Mouse (Mus musculus) kidney, postnatal 25 days (tissue): ENCODE measurements around the gene Ttbk1.
"Not testable (repeated sequence)": the region's sequence is repeated elsewhere in the genome, so short reads cannot be mapped to it uniquely, and the experiment has no call there.

ENCODE experiments used
- DNase-seq, 2 experiments: peaks; one replicate each; pipeline ENCODE4 v3.0.0; 2021; ENCODE audit warnings: mixed read lengths in 2 of 2

The Ttbk1 gene

DNA sequence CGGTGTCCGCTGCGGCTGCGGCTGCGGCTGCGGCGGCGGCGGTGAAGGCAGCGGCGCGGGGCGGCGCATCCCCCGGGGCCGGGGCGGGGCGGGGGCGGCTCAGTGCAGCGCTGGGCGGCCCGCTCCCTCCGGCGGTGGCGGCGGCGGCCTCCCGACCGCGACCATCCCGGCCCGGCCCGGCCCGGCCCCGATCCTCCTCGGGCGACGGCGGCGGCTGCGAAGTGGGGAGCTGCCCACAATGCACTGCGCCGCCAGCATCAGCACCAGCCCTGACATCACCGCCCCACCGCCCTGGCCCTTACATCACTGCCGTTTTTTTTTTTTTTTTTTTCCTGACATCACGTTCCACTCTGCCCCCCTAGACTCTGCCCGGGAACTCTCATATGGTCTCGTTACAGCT, at the start of gene Ttbk1:
TSS of gene Ttbk1 (minus strand) at position 245 of the 400 bp plus-strand sequence.
- DNase-seq = peak in 1 of 2 experiments; percentile 35

DNA sequence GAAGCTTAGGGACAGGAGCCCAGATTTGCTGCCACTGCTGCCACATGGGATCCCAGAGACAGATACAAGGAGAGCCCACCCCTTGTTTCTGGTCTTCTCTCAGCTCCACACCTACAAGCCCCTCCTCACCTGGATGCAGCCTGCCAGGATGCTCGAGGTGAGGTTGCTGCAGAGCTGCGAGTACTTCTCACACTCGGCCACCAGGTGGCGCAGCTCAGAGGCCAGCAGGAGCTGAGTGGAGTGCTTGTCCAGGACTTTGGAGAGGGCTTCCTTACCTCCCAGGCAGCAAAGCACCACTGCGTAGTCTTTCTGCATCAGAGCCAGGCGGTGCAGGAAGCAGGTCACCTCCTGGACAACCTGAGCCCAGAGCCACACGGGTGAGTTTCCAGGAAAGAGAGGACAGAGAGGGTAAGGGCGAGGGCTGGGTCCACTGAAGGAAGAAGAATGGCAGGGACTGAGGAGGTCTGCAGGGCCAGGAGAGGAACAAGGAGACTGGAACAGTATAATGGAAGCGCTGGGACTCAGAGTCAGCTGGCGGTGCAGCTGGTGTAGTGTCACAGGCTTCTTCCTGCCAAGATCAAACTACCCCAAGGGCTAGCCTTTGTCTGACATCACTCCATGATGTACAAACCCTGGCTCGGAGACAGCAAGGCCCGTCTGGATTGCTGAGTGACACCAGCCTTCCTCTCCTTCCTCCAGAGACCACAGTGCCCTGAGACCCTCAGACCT, 38.3 kb upstream of the Ttbk1 start:
- DNase-seq = peak; percentile 79

DNA sequence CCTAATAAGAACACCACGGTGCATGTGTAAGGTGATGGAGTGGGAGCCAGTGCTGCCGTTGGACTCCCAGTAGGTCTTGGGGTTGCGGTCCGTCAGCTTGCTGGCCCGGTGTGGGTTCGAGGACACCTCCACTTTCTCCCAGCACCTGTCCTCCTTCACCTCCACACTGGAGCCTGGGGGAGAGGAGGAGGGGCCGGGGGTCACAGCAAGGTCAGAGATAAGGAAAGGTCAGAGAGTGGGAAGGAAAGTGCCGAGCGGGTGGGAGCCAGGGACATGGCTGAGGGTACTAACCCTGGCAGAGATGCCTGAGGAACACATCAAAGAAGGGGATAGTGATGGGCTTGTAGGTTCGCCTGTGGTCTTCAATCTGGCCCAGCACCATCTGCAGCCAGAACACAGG, 37.6 kb upstream of the Ttbk1 start:
- no peak for DNase-seq

DNA sequence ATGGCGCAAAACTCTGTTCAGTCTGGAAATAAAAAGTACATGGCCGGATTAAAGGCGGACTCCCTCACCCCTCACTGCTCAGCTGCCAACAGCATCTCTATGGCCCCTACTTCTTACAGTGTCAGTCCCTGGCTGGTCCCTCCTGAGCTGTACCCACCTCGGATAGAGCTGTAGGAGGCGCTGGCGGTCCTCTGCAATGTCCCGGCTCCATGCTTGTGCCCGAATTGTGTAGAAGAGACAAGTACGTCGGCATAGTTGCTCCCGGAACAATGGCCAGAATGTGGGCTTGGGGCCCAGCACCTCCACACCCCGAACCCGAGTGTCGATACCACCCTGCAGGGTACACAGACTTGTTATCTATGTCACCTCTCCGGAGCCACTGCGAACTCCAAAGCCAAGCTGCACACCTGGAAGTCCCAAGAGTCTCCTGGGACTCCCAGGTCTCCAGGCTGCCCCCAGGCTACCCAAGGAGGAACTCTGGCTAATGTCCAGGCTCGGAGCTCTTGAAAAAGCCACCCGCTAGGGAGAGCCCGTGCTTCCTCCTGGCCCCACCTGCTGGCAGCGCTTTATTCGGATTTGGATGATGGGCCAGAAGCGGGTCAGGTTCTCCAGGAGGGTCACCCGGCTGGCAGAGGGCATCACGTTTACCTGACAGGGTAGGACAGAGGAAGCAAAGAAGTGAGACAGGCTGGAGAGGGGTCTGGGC, 34.6 kb upstream of the Ttbk1 start:
- no peak for DNase-seq

DNA sequence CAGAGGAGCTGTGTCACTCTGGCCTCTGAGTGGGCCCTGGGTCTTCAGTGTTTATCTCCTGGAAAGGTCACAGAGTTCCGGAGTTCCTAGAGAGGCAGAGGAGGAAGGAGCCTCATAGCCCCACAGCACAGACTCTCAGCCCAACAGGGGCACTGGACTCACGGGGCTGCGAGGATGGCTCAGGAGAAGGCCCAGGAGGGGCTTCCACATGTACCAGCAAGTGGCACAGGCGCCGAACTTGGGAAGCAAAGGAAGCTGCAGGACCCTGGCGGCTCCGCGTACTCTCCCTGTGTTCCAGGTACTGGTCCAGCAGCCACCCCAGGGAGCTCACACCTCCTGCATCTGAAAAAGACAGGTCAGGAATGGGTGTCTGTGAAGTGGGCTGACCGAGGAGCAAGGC, 33.7 kb upstream of the Ttbk1 start:
- no peak for DNase-seq

DNA sequence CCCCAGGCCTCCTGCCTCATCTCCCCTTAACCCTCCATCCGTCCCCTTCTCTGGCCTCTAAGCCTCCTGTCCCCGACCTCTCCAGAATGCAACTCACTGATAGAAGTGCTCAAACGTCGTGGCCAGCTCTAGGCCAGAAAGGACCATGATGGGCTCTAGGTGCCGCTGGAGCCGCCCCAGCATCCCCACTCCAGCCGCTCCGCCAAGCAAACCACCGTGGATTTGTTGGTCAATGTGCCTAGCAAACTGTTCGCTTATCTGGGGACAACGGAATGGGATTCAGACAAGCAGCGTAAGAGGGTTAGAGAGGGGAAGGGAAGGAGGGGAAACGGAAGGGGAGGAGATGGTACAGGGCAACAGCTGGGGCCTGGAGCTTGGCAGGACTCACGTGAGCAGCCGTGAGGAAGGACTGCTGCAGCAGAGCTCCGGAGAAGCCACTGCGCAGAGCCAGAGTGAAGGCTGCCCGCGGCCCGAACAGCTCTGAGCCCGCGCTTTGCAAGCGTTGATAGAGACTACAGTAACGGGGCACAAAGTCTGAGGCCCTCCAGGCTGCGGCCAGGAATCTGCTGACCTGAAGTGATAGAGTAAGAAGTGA, 33.0 kb upstream of the Ttbk1 start:
- DNase-seq = no peak

DNA sequence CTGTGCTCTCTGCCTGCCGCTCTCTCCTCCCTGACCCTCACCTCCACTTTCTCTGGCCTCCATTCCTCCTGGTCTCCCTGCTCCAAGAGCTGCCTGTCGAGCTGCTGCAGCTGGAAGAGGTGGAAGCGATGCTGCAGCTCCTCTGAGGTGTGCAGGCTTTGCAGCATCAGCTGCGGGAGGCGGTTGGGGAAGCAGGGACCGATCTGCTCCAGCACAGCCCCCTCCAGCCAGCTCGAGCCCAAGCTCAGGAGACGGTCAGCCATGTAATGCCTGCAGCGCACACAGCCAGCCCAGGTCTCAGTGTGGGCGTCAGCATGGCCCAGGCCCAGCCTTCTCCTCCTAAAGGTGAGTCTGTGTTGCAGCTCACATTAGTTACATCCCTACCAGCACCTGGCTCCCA, 32.5 kb upstream of the Ttbk1 start:
- no peak for DNase-seq

DNA sequence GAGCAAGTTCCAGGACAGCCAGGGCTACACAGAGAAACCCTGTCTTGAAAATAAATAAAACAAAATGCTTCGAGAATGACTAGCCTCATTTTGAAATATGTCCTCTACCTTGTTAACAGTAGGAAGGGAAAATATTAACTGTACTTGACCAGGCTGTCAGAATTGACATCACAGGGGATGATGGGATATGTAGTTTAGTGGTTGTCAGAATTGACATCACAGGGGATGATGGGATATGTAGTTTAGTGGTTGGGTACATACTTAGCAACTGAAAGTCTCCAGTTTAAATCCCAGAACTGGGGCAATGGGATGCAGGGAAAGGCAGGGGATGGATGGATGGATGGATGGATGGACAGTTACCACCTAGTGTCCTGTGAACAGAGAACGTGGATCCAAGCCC, 25.9 kb upstream of the Ttbk1 start:
- no peak for DNase-seq

DNA sequence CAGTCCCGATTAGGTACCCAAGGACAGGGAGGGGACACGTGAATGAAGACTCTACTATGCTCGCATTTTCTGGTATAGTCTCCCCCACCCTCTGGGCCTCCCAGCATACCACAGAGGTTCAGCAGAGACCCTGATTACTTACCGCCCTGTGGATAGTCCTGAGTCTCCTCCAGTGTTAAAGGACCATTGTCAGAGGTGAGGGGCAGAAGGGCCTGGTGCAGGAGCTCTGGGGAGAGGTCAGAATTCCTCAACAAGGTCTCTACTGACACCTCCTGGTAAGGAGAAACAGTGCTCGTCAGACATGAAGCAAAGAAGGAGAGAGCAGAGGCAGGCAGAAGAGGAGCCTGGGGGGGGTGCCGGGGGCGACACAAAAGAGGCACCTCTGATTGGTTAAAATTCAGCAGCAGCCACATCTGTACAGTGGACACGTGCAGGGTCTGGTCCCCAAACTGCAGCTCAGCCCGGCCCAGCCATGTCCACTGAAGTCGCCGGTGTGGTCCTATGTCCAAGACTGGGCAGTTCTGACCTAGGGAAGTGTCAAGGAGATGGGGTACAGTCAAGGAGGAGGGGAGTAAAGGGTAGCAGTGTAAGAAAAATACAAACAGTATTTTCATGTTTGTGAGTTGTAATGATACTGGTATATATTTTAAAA, 23.7 kb upstream of the Ttbk1 start:
- DNase-seq = peak in 1 of 2 experiments; percentile 42

DNA sequence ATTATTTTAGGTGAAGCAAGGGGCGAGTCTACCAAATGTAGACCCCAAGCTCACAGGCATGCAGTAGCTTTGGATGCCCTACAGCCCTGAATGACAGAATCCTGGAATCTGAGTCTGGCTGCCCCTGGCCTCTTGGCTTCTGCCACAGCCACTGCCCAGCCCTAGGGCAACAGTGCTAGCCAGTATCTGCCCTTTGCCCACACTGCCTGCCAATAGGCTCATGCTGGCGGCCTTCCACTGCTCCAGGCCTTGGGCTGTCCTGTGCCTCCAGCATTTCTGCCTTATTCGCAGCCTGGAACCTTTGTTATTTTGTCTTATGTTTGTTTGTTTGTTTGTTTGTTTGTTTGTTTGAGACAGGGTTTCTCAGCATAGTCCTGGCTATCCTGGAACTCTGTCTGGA, 18.1 kb upstream of the Ttbk1 start:
- DNase-seq = peak; percentile 82 to 93

DNA sequence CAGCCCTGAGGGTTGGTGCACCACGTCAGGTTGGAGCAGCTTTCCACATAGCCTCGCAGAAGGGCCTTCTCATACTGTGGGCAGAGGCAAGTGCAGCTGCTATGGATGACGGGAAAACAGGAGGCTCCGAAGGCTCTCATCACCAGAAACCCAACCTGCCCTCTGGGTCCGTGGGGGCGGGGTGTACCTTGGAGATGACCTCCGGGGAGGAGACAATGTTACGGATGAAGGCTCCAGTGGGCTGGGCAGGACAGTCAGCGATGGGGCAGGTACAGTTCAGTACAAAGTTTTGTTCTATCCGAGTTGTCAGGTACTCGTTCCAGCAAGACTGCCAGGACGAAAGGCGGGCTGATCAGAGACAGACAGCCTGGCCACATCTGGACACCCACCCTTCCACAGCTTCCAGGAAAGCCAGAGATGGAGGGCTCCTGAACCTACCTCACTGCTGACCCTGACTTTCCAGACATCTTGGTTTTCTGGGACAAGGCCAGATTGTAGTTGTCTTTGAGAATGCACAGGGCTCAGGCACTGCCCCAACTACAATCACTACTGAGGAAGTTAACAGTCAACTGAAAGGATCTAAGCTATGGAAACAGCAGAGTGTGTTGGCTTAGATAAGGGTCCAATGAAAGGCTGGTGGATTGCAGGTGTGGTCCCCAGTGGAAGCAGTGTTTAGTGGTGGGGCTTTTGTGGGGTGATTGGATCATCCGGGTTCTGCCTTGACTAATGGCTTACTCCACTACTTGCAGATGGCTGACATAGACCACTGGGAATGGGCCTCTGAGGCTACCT, 16.6 kb upstream of the Ttbk1 start:
- peak; percentile 89 to 96 for DNase-seq

DNA sequence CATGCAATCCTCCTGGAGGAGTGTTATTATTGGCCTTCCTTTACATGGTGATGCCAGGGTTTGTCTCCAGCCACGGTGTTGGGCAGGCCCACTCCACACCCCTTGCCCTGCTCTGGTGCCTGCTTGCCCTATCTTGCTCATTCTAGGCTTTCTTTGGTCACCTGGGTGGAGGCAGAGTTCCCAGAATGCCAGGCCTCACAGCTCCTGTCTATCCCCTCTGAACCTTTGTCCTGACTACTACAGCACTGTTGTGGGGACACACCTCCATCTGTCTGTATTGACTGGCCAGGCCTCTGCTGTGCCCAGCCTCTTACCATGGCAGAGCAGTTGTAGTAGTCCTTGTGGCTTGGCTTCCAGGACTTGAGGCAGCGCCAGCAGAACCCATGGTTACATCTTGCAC, 15.3 kb upstream of the Ttbk1 start:
- DNase-seq = peak in 1 of 2 experiments; percentile 58

DNA sequence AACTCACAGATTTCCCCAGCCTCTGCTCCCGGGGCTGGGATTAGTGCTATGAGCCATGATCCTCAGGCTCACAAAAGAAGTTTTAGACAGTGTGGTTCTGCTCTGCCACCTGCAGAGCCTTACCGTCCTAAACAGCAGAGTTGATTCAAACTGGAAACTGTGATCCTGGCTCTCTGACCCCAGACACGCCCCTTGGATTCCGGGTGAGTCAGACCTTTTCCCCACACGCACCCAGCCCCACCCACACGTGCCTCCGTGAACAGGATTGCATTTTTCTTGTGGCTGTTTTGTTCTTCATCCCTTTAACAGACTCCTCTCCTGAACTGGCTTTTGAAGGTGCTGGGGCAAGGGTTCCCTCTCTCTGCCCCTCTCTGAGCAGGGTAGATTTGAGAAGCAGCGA, 10.5 kb upstream of the Ttbk1 start:
- DNase-seq = peak; percentile 31 to 60

DNA sequence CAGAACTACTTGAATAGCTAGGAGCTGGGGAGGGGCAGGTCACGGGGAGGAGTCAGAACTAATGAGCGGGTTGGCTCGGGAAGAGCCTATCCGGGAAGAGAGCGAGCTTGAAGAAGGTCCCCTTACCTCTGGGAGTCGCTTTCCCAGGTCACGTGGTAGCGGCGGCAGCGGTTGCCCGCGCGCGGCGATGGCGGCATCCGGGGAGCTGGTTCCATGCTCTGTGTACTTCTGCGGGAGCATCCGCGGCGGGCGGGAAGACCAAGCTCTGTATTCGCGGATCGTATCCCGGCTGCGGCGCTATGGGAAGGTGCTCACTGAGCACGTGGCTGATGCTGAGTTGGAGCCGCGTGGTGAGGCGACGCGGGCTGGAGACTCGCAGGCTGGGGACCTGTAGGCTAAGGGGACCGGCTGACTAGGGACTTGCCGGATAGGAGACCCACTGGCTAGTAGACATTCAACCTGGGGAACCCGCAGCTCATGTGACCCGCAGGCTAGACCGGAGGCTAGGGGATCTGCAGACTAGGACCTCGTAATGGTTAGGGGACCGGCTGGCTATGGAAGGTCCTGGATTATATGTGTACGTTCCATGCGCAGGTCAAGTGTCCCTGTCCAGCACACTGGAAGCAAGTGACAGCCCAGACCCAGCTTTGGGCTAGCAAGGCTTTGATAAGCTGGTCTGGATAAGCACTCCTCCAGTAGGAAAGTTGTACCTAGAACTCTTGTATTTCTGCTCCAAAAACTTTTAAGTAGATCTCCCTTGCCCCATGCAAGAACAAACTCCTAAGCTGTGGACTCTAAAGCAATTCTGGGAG, 9.4 kb upstream of the Ttbk1 start, which contains the start of gene Dnph1:
TSS of gene Dnph1 (plus strand) at position 89 of the 812 bp plus-strand sequence.
- DNase-seq = peak; percentile 83 to 93

DNA sequence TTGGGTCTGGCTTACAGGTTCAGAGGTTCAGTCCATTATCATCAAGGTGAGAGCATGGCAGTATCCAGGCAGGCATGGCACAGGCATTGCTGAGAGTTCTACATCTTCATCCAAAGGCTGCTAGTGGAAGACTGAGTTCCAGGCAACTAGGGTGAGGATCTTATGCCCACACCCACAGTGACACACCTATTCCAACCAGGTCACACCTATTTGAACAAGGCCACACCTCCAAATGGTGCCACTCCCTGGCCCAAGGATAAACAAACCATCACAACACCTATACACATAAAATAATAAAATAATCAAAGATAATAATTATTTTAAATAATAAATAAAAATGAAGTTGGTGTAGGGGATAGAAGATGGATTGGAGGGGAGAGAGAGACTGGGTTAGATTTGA, 8.6 kb upstream of the Ttbk1 start:
- DNase-seq = not testable (repeated sequence)

DNA sequence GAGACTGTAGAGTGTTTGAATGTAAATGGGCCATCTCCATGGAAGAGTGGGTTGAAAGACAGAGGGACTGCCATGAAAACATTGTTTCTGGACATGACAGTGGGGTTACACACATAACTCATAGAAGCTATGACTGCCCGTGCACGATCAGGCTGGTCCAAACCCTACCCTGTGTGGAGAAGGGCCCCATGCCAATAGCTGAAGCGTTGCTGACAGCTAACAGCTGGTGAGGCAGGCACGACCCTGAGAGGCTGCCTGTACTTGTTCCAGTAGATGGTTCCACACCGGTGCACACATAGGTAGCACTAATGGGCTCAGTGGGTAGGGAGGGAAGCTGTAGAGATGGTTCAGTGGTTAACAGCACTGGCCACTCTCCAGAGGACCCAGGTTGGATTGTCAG, 8.0 kb upstream of the Ttbk1 start:
- DNase-seq = no peak

DNA sequence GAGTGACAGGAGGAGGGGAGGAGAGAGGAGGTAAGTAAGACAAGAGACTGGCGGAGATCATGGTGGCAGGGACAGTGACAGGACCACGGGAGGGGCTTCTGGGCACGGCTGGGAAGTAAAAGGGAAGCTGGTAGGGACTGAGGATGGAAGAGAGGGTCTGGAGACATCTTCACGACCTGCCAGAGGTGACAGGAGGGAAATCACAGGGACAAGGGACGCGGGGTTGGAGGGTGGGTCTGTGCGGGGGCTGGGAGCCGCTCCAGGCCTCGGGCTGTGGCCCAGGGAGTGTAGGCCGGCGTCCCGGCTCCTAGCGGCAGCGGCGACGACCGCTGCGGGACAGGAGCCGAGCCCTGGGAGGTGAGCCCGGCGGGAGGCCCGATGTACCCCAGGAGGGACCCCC, 480 bp downstream of the Ttbk1 start:
- DNase-seq = no peak

DNA sequence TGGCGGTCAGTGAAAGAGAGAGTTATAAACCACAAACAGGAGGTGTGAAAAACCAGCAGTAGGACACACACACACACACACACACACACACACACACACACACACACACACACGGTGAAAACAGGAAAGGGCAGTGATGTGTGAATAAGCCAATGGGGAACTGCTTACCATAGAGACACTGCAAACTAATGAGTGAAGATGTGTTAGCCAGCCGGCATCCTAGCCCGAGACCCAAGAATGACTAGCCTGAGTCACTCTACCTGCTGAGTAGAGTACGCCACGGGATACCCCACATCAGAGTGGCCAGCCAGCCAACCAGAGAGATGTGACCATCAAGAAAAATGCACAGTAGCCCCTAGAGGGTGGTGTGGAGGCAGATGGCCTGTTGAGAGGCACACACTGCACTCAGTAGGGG, 3.0 kb downstream of the Ttbk1 start:
- peak in 1 of 2 experiments; percentile 38 for DNase-seq

DNA sequence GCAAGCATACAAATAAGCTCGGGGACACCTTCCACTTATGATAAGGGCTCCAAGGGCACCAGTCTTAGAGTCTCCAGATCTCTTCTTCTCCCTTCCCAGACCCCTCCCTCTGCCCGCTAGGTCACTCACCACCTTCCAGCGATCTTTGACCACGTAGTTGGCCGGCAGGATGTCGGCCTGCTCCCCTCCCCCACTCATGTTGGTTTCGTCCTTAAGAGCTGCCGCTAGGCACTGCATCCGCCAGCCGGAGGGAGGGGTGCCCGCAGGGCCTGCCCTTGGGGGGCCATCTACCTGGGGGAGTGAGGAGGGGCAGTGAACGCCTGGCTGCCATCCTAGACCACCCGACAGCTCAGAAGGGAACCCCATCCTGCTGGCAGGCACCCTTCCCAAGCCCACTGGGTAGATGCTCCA, 3.4 kb downstream of the Ttbk1 start:
- DNase-seq = peak; percentile 87 to 93

DNA sequence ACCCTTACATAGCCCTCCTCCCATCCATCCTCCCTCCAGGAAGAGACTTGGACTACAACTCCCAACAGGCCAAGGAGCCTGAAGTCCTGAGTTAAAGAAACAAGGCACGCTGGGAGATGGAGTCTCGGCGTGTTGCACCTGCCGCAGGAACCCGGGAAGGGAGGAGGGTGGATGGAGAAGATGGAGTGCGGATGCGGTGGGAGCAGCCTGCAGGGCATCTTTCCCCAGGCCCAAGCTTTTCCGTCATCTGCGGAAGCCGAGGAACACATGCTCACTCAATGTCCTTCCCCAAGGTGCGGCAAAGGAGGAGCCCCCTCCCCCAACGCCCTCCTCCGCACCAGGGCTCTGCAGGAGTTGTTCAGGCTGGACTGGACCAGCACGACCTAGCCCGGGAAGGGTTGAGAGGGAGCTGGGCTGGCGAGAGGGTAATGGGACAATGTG, 3.9 kb downstream of the Ttbk1 start:
- peak; percentile 70 to 87 for DNase-seq

DNA sequence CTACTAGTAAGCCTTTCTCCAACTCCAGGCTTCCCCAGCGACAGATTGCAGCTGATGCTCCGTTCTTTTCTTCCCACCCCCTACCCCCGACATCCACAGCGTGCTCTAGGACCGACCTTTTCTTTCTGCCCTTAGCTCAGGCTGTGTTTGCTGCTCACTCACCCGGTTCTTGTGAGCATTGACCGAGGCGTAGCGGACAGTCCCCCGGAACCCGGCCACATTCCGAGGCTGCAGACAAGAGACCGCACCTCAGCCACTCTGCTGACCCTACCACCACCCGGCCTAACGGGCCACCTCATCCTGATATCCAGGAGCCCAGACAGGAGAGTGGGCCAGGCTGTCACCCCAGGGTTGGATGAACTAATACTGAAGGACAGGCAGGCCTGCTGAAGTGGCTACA, 10.2 kb downstream of the Ttbk1 start:
- peak; percentile 11 to 54 for DNase-seq

DNA sequence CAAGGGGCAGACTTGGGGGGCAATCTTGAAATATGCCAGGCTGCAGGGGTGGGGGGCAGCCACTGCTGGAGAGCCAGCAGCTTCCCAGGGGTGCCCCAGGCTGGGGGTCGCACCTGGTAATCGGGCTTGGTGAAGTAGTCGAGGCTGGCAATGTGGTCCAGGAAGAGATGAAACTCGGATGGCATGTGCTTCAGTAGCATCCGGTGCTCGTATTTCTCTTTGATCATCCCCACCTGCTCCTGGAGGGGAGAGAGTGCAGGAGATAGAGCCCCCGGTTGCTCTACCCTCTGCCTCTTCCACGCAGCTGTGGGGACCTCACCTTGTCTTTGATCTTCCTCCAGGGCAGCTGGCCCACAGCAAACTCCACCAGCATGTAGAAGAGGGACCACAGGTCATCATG, 10.9 kb downstream of the Ttbk1 start:
- DNase-seq = peak in 1 of 2 experiments; percentile 32
